Mouse (Mus musculus) forebrain, embryonic 12.5 days (tissue): Measurements from ENCODE around the gene Plppr3. TPM values are rescaled to one million over a fixed set of nuclear protein-coding genes. Genes with fewer than 3 reads are reported as not detected.
A peak's percentile ranks its signal among the peaks of the same experiment; 100 is the strongest.

Experiments used
- ATAC-seq: fragments of 200-750 bp; cut with Nextera tagmentation; 2 replicates; pipeline ENCODE4 v1.8.0; 2017; ENCODE audit warnings: moderate TSS enrichment; ENCODE audit not compliant: low FRiP score
- H3K27ac ChIP-seq: fragments of 300-500 bp; sonication (generic); 2 replicates; pipeline ENCODE4 v1.5.1; 2016; ENCODE audit warnings: mild to moderate bottlenecking
- H3K27me3 ChIP-seq: fragments of 300-500 bp; sonication (generic); 2 replicates; pipeline ENCODE4 v1.6.1; 2016; ENCODE audit warnings: mild to moderate bottlenecking
- H3K36me3 ChIP-seq: fragments of 300-500 bp; sonication (generic); replicated peaks from 2 replicates; pipeline ENCODE4 v1.6.1; 2016; ENCODE audit warnings: mild to moderate bottlenecking
- H3K4me1 ChIP-seq: fragments of 300-500 bp; sonication (generic); 2 replicates; pipeline ENCODE4 v1.6.1; 2016
- H3K4me2 ChIP-seq: fragments of 300-500 bp; sonication (generic); 2 replicates; pipeline ENCODE4 v1.6.1; 2016; ENCODE audit warnings: mild to moderate bottlenecking, moderate library complexity
- H3K4me3 ChIP-seq: fragments of 300-500 bp; sonication (generic); replicated peaks from 2 replicates; pipeline ENCODE4 v1.5.1; 2016; ENCODE audit warnings: mild to moderate bottlenecking
- H3K9ac ChIP-seq: fragments of 300-500 bp; sonication (generic); 2 replicates; pipeline ENCODE4 v1.6.1; 2016; ENCODE audit warnings: mild to moderate bottlenecking
- H3K9me3 ChIP-seq: fragments of 300-500 bp; sonication (generic); 2 replicates; pipeline ENCODE4 v1.6.1; 2016
- whole genome bisulfite sequencing: fragments of 180-500 bp; shearing (Covaris S2); methylation state at CpG from one replicate; pipeline ENCODE4 v1.1.7; 2016; 5-methylcytosine and 5-hydroxymethylcytosine counted together
- microRNA-seq: library from miRNA; unstranded; fragments of <30 nt; microRNA quantifications from one replicate; pipeline ENCODE4, GENCODE M21; 2017
- polyA plus RNA-seq: library from polyadenylated mRNA; unstranded; fragments of >200 nt; fragmentation: Nextera tagmentation; extraction: Ambion mirVana; gene quantifications from 2 replicates; pipeline ENCODE4 v1.2.1, GENCODE M21; 2016

The Plppr3 gene
- polyA plus RNA-seq, 1 experiment from 2014 or later, result 223 TPM

- no peak for ATAC-seq
- peaks cover 15% of the 10 kb centered on the region for H3K4me1 ChIP-seq
- H3K4me2 ChIP-seq, result no peak overlapping the region
- H3K9me3 ChIP-seq, result no peaks in the 10 kb centered on the region
- H3K4me3 ChIP-seq, result no peak overlapping the region
- H3K27ac ChIP-seq, result no peak overlapping the region
- H3K9ac ChIP-seq, result no peak overlapping the region
- WGBS, result 92% methylated on average over 17 of the region's 17 CpGs
- H3K27me3 ChIP-seq, result no peaks in the 10 kb centered on the region; the same call in 1 of the 2 replicates
- peaks cover 57% of the 10 kb centered on the region for H3K36me3 ChIP-seq
Measured at GRCm38 (mm10) chr10:79819606-79820005, 54.8 kb downstream of the Plppr3 start.

- Histone ChIP-seq H3K27ac (no peak overlapping the region), H3K9me3 (no peaks in the 10 kb centered on the region), H3K36me3 (peaks cover 57% of the 10 kb centered on the region), H3K27me3 (no peaks in the 10 kb centered on the region; the same call in 1 of the 2 replicates), H3K4me2 (no peak overlapping the region), H3K4me3 (no peak overlapping the region), H3K4me1 (peaks cover 15% of the 10 kb centered on the region), H3K9ac (no peak overlapping the region)
- WGBS, result 72% methylated on average over 4 of the region's 4 CpGs
- ATAC-seq, result no peak
Measured at GRCm38 (mm10) chr10:79818225-79818624, 56.2 kb downstream of the Plppr3 start.

GRCm38 (mm10) chr10:79817111-79817510 is 57.3 kb downstream of the Plppr3 start:
- Histone ChIP-seq H3K4me1 (peaks cover 10% of the 10 kb centered on the region), H3K27me3 (no peaks in the 10 kb centered on the region), H3K9ac (no peak overlapping the region), H3K4me3 (no peak overlapping the region), H3K27ac (no peak overlapping the region), H3K9me3 (no peaks in the 10 kb centered on the region), H3K4me2 (no peak overlapping the region), H3K36me3 (peaks cover 65% of the 10 kb centered on the region)
- WGBS, result 71% methylated on average over 2 of the region's 2 CpGs
- ATAC-seq, result no peak

GRCm38 (mm10) chr10:79815671-79816494 is 58.6 kb downstream of the Plppr3 start:
- Histone ChIP-seq H3K9ac (no peak overlapping the region), H3K4me2 (no peak overlapping the region), H3K4me3 (no peak overlapping the region), H3K4me1 (peaks cover 7% of the 10 kb centered on the region; the same call in 1 of the 2 replicates), H3K27me3 (no peaks in the 10 kb centered on the region), H3K36me3 (peaks cover 75% of the 10 kb centered on the region), H3K9me3 (no peaks in the 10 kb centered on the region), H3K27ac (no peak overlapping the region)
- no peak for ATAC-seq
- WGBS, result 87% methylated on average over 12 of the region's 12 CpGs

DNA sequence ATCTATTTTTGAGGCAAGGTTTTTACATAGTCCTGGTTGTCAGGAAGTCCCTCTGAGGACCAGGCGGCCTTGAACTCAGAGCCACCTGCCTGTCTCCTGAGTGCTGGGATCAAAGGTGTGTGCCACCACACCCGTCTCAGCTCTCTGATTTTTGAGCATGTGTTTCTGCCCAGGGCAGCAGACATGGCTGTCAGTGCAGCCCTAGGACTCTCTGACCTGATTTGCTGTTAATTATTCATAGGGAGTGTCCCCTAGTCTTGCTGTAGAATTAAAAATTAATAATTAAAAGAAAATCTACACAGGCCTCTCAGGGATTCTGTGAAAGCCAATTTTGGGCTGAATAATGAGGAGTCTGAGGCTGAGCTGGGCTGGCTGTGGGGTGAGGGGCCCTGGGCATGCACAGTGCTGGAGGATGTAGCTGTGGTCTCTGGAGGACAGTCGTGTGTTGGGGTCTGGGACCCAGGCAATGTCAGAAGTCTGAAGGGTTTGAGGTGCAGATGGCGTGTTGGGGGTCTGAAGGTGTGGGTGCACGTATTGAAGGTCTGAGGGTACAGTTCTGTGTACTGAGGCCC is 60.1 kb downstream of the Plppr3 start:
- Histone ChIP-seq H3K4me1 (peaks cover 7% of the 10 kb centered on the region; the same call in 1 of the 2 replicates), H3K4me2 (no peak overlapping the region), H3K27me3 (no peaks in the 10 kb centered on the region), H3K36me3 (peaks cover 77% of the 10 kb centered on the region), H3K9me3 (no peaks in the 10 kb centered on the region), H3K4me3 (no peak overlapping the region), H3K9ac (no peak overlapping the region), H3K27ac (no peak overlapping the region)
- no peak for ATAC-seq
- 82% methylated on average over 5 of the region's 5 CpGs for WGBS

- H3K9ac ChIP-seq, result 0 out of 2 replicates have a peak overlapping the region, but pooled peaks have one; percentile 0
Measured at GRCm38 (mm10) chr10:79811736-79812637, 62.4 kb downstream of the Plppr3 start.

More at GRCm38 (mm10) chr10:79811736-79812637, 62.4 kb downstream of the Plppr3 start:
- Histone ChIP-seq H3K36me3 (peaks cover 80% of the 10 kb centered on the region), H3K27ac (no peak overlapping the region), H3K4me1 (peaks cover 3% of the 10 kb centered on the region; the same call in 1 of the 2 replicates), H3K9me3 (no peaks in the 10 kb centered on the region), H3K4me3 (no peak overlapping the region), H3K27me3 (no peaks in the 10 kb centered on the region), H3K4me2 (no peak overlapping the region)
- ATAC-seq, result peak; percentile 62
- WGBS, result 34% methylated on average over 15 of the region's 15 CpGs

Small RNA genes lying within 50 kb of the gene (microRNA-seq; reads per million reads assigned to microRNA genes)
- 0.73 reads per million for gene Mir6910

Other genes starting within 250 kb of the Plppr3 start
- 11.9 and 12.7 TPM in 2 replicates for gene Shc2, start 236.7 kb downstream of the Plppr3 start, polyA plus RNA-seq
- gene Odf3l2, start 228.9 kb downstream of the Plppr3 start, polyA plus RNA-seq, result not detected in 2 replicates
- 0.99 and 1.0 TPM in 2 replicates for gene Madcam1, start 210.1 kb downstream of the Plppr3 start, polyA plus RNA-seq
- 61.0 and 62.5 TPM in 2 replicates for gene Tpgs1, start 205.3 kb downstream of the Plppr3 start, polyA plus RNA-seq
- gene Cdc34, start 192.4 kb downstream of the Plppr3 start, polyA plus RNA-seq, result 129 and 141 TPM in 2 replicates
- 1.1 and 1.6 TPM in 2 replicates for gene Gzmm, start 185.6 kb downstream of the Plppr3 start, polyA plus RNA-seq
- gene Bsg, start 170.1 kb downstream of the Plppr3 start, polyA plus RNA-seq, result 474 and 500 TPM in 2 replicates
- 0.11 and 0.18 TPM in 2 replicates for gene Hcn2, start 158.0 kb downstream of the Plppr3 start, polyA plus RNA-seq
- gene Polrmt, start 128.1 kb downstream of the Plppr3 start, polyA plus RNA-seq, result 43.7 and 47.6 TPM in 2 replicates
- 0.47 and 0.68 TPM in 2 replicates for gene Fgf22, start 119.6 kb downstream of the Plppr3 start, polyA plus RNA-seq
- 96.8 and 103 TPM in 2 replicates for gene Rnf126, start 107.7 kb downstream of the Plppr3 start, polyA plus RNA-seq
- 0.55 and 1.0 TPM in 2 replicates for gene Fstl3, start 97.4 kb downstream of the Plppr3 start, polyA plus RNA-seq
- gene Prss57, start 83.7 kb downstream of the Plppr3 start, polyA plus RNA-seq, result 0.09 TPM in 1 of 2 replicates, not detected in the other
- gene Palm, start 81.1 kb downstream of the Plppr3 start, polyA plus RNA-seq, result 184 and 194 TPM in 2 replicates
- gene Misp, start 53.6 kb downstream of the Plppr3 start, polyA plus RNA-seq, result 0.81 and 1.1 TPM in 2 replicates
- gene Ptbp1, start 20.2 kb downstream of the Plppr3 start, polyA plus RNA-seq, result 223 TPM in 2 replicates
- gene Prtn3, start 158 bp downstream of the Plppr3 start, polyA plus RNA-seq, result 14.8 and 16.2 TPM in 2 replicates
- not detected in 2 replicates for gene Elane, start 11.6 kb upstream of the Plppr3 start, polyA plus RNA-seq
- gene Cfd, start 16.2 kb upstream of the Plppr3 start, polyA plus RNA-seq, result not detected in 2 replicates
- gene Med16, start 34.3 kb upstream of the Plppr3 start, polyA plus RNA-seq, result 59.9 and 62.3 TPM in 2 replicates
- gene Gm26602, start 36.2 kb upstream of the Plppr3 start, polyA plus RNA-seq, result 35.1 and 53.2 TPM in 2 replicates
- gene Kiss1r, start 42.3 kb upstream of the Plppr3 start, polyA plus RNA-seq, result 0.96 and 1.1 TPM in 2 replicates
- gene R3hdm4, start 46.6 kb upstream of the Plppr3 start, polyA plus RNA-seq, result 162 and 173 TPM in 2 replicates
- 4.5 and 4.7 TPM in 2 replicates for gene Arid3a, start 52.4 kb upstream of the Plppr3 start, polyA plus RNA-seq
- gene Wdr18, start 85.5 kb upstream of the Plppr3 start, polyA plus RNA-seq, result 94.4 and 96.0 TPM in 2 replicates
- gene Grin3b, start 96.1 kb upstream of the Plppr3 start, polyA plus RNA-seq, result 0.46 TPM in 2 replicates
- gene Tmem259, start 109.7 kb upstream of the Plppr3 start, polyA plus RNA-seq, result 14.7 and 19.2 TPM in 2 replicates
- gene Cnn2, start 114.0 kb upstream of the Plppr3 start, polyA plus RNA-seq, result 85.5 and 115 TPM in 2 replicates
- gene Abca7, start 121.9 kb upstream of the Plppr3 start, polyA plus RNA-seq, result 5.8 and 5.9 TPM in 2 replicates
- gene Arhgap45, start 142.0 kb upstream of the Plppr3 start, polyA plus RNA-seq, result 3.4 and 3.6 TPM in 2 replicates
- 183 and 184 TPM in 2 replicates for gene Polr2e, start 165.2 kb upstream of the Plppr3 start, polyA plus RNA-seq
- gene Gpx4, start 172.5 kb upstream of the Plppr3 start, polyA plus RNA-seq, result 434 and 458 TPM in 2 replicates
- 14.8 and 16.4 TPM in 2 replicates for gene Sbno2, start 230.9 kb upstream of the Plppr3 start, polyA plus RNA-seq
- 20.8 and 23.2 TPM in 2 replicates for gene Stk11, start 241.2 kb upstream of the Plppr3 start, polyA plus RNA-seq